Mouse (Mus musculus): Measurements from ENCODE around the gene Nrxn2. TPM values are rescaled to one million over a fixed set of nuclear protein-coding genes. Genes with fewer than 3 reads are reported as not detected.

Nrxn2 gene
- polyA plus RNA-seq, 1 experiment from 2014 or later: 1.3 TPM

DNA sequence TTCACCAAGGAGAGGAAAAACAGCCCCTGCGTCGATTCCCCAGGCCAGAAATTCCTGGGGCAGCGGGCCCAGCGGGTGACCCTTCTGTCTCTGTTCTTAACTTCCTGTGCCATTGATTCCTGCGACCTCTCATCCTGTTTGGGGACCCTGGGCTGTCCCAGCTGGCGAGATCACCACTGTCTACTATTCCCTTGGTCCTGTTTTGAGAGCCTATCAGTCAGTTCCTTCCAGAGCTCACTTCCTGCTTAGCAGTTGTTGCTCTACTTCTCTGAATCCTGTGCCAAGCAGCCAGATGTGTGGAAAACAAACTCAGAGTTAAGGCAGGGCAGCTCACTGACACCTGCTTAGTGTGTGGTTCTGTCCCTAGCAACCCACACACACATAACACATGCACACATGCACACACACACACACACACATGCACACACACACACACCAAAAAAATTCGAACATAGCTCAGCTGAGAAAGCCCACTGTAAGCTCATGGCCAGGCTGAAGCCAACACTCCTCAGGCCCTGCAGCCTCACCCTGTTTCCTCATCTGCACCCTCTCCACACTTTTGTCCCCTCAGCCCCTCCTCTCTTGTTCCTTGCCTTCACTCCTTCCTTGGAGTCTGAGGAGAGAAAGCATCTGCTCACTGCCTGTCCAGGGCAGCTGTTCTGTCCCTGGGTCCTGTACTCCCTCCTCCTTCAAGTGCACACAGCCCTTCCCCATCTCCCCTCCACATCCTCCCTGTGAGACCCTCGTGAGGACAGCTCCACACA is 135.5 kb downstream of the Nrxn2 start:
- Histone ChIP-seq H3K27ac (replicated peaks) (no peak overlapping the region), H3K4me2 (replicated peaks; ENCODE audit: low read depth) (no peak overlapping the region), H3K27me3 (ENCODE audit: control insufficient read depth, insufficient read depth, low read length) (no peaks in the 10 kb centered on the region), H3K36me3 (ENCODE audit: control insufficient read depth, insufficient read depth, low read length) (no peaks in the 10 kb centered on the region), H3K4me3 (ENCODE audit: low read depth, low read length) (no peak overlapping the region), H3K9me3 (ENCODE audit: control insufficient read depth, low read length) (no peaks in the 10 kb centered on the region), H3K4me1 (replicated peaks; ENCODE audit: control insufficient read depth, insufficient read depth) (no peaks in the 10 kb centered on the region), H3K9ac (ENCODE audit: low read length) (no peak overlapping the region)
- WGBS: 36% methylated on average over 8 of the region's 8 CpGs
- DNase-seq (ENCODE audit: low spot score): no peak
- ATAC-seq (ENCODE audit: low FRiP score, low TSS enrichment): no peak; the same call in 1 of the 2 replicates
- no peak for TF ChIP-seq CTCF (IDR thresholded peaks at IDR 0.05; ENCODE audit: low read depth)

DNA sequence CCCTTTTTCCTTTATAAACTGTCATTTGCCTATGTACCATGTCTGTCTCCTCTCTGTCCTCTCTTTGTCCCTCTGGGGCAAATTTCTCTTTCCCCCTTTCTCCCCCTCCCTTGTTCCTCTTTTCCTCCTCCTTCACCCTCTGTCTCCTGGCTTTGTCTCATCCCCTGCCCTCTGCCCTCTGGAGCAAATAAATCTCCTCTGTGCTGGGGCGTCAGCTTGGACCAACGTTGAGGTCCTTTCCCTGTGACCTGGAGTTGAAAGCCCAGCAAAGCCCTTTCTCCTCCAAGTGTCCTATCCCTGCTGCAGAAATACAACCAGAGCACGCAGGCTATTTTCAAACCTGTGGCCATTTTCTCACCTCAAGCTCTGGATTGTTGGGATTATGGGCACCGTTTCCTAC is 141.0 kb downstream of the Nrxn2 start:
- TF ChIP-seq EP300 (optimal IDR thresholded peaks at IDR 0.05): no peak
- TF ChIP-seq CTCF (IDR thresholded peaks at IDR 0.05; ENCODE audit: low read depth): no peak
- Histone ChIP-seq H3K9me3 (ENCODE audit: control insufficient read depth, low read length) (no peaks in the 10 kb centered on the region), H3K36me3 (ENCODE audit: control insufficient read depth, insufficient read depth, low read length) (no peaks in the 10 kb centered on the region), H3K9ac (ENCODE audit: low read length) (no peak overlapping the region), H3K4me3 (ENCODE audit: low read depth, low read length) (no peak overlapping the region), H3K4me2 (replicated peaks; ENCODE audit: low read depth) (no peak overlapping the region), H3K27me3 (ENCODE audit: control insufficient read depth, insufficient read depth, low read length) (no peaks in the 10 kb centered on the region), H3K27ac (replicated peaks) (no peak overlapping the region), H3K4me1 (replicated peaks; ENCODE audit: control insufficient read depth, insufficient read depth) (no peaks in the 10 kb centered on the region)
- WGBS: 61% methylated on average over 4 of the region's 4 CpGs
- ATAC-seq (ENCODE audit: low FRiP score, low TSS enrichment) (no peak), DNase-seq (ENCODE audit: low spot score) (no peak)

DNA sequence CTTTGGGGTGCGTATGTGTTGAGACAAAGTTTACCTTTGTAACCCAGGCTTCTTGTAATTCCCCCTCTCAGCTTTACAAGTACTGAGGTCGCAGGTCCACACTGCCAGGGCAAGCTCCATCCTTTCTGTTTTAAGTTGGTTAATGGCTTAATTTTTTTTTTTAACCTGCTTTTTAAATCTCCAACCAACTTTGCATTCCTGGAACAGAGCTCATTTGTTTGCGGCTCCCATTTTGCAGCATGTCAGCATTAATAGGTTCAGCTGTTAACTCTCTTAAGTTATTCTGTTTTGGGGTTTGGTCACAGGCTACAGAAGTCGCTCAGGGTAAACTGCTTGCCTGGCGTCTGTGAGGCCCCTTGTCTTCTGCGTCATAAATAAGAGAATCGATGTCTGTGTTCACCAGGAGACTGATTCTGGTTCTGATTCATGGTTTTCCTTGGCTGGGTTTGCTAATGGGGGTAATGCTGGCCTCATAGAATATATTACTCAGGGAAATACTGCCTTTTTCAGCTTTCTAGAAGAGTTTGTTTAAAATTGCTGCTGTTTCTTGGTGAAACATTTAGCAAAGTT is 141.8 kb downstream of the Nrxn2 start:
- H3K4me1 ChIP-seq (replicated peaks; ENCODE audit: control insufficient read depth, insufficient read depth): no peaks in the 10 kb centered on the region
- DNase-seq (ENCODE audit: low spot score): no peak
- H3K9me3 ChIP-seq (ENCODE audit: control insufficient read depth, low read length): no peaks in the 10 kb centered on the region
- no peaks in the 10 kb centered on the region for H3K27me3 ChIP-seq (ENCODE audit: control insufficient read depth, insufficient read depth, low read length)
- H3K4me3 ChIP-seq (ENCODE audit: low read depth, low read length): no peak overlapping the region
- H3K4me2 ChIP-seq (replicated peaks; ENCODE audit: low read depth): no peak overlapping the region
- no peak for TF ChIP-seq EP300 (optimal IDR thresholded peaks at IDR 0.05)
- no peak for TF ChIP-seq CTCF (IDR thresholded peaks at IDR 0.05; ENCODE audit: low read depth)
- no peak overlapping the region for H3K27ac ChIP-seq (replicated peaks)
- H3K9ac ChIP-seq (ENCODE audit: low read length): no peak overlapping the region
- H3K36me3 ChIP-seq (ENCODE audit: control insufficient read depth, insufficient read depth, low read length): no peaks in the 10 kb centered on the region
- 70% methylated on average over 7 of the region's 7 CpGs for WGBS
- no peak for ATAC-seq (ENCODE audit: low FRiP score, low TSS enrichment)

DNA sequence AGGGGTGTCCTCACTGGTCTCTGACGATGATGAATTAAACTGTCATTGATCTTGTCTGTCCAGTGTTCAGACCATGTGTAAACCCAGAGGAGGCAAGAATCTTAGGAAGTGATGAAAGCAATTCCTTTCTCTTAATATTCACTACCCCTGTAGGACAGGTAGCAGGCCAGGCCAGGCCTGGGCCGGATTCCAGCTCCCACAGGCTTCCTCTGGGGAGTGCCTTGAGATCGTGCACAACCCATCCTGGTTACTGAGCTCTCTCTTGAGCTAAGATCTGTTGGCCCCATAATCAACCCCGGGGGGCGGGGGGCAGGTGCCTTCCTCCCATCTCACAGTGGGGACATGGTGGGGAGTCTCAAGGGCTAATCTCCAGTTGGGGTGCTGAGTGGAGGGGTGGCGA is 146.6 kb downstream of the Nrxn2 start:
- H3K27ac ChIP-seq (replicated peaks): no peak overlapping the region
- H3K36me3 ChIP-seq (ENCODE audit: control insufficient read depth, insufficient read depth, low read length): no peaks in the 10 kb centered on the region
- no peak overlapping the region for H3K4me3 ChIP-seq (ENCODE audit: low read depth, low read length)
- H3K4me1 ChIP-seq (replicated peaks; ENCODE audit: control insufficient read depth, insufficient read depth): no peaks in the 10 kb centered on the region
- no peak overlapping the region for H3K4me2 ChIP-seq (replicated peaks; ENCODE audit: low read depth)
- DNase-seq (ENCODE audit: low spot score) (no peak), ATAC-seq (ENCODE audit: low FRiP score, low TSS enrichment) (no peak)
- H3K27me3 ChIP-seq (ENCODE audit: control insufficient read depth, insufficient read depth, low read length): no peaks in the 10 kb centered on the region
- no peak for TF ChIP-seq EP300 (optimal IDR thresholded peaks at IDR 0.05)
- no peak for TF ChIP-seq CTCF (IDR thresholded peaks at IDR 0.05; ENCODE audit: low read depth)
- WGBS: 82% methylated on average over 6 of the region's 6 CpGs
- no peak overlapping the region for H3K9ac ChIP-seq (ENCODE audit: low read length)
- no peaks in the 10 kb centered on the region for H3K9me3 ChIP-seq (ENCODE audit: control insufficient read depth, low read length)

DNA sequence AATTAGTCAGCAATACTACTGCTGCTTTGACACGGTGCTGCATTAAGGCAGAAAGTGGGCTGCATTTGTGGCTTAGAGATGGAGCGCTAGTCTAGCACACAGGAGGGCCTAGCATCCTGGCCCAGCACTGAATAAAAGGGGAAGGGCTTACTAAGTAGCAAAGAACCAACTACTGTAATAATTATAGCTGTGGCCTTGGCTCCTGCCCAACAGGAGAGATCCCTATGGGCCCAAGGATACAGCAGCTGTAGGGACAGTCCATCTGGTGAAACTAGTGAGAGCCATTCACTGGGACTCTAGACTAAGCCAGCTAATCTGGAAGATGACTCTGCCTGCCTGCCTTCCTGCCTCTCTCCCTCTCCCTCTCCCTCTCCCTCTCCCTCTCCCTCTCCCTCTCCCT is 147.9 kb downstream of the Nrxn2 start:
- no peaks in the 10 kb centered on the region for H3K9me3 ChIP-seq (ENCODE audit: control insufficient read depth, low read length)
- no peaks in the 10 kb centered on the region for H3K4me1 ChIP-seq (replicated peaks; ENCODE audit: control insufficient read depth, insufficient read depth)
- H3K27me3 ChIP-seq (ENCODE audit: control insufficient read depth, insufficient read depth, low read length): no peaks in the 10 kb centered on the region
- no peak overlapping the region for H3K4me2 ChIP-seq (replicated peaks; ENCODE audit: low read depth)
- no peak overlapping the region for H3K4me3 ChIP-seq (ENCODE audit: low read depth, low read length)
- no peak for ATAC-seq (ENCODE audit: low FRiP score, low TSS enrichment)
- WGBS: 86% methylated on average over 2 of the region's 2 CpGs
- H3K36me3 ChIP-seq (ENCODE audit: control insufficient read depth, insufficient read depth, low read length): no peaks in the 10 kb centered on the region
- DNase-seq (ENCODE audit: low spot score): no peak
- TF ChIP-seq EP300 (optimal IDR thresholded peaks at IDR 0.05): no peak
- TF ChIP-seq CTCF (IDR thresholded peaks at IDR 0.05; ENCODE audit: low read depth): no peak
- no peak overlapping the region for H3K9ac ChIP-seq (ENCODE audit: low read length)
- H3K27ac ChIP-seq (replicated peaks): no peak overlapping the region

DNA sequence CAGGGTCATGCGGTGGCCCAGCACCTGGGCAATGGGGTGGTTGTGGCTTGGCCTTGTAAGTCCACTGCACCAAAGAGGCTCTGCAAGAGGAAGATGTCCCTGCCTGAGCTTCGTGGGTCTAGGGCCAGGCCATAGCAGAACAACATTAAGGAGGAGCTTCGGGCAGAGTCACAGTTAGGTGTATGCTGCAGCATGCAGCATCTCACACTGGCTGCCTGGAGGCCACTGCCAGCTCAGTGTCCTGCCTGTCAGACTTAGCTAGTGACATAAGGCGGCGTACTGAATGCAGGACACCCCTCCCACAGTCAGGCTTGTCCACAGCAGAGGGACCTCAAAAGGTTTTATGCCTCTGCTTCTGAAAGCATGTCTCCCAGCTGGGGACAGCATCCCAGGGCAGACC is 150.5 kb downstream of the Nrxn2 start:
- no peak for ATAC-seq (ENCODE audit: low FRiP score, low TSS enrichment)
- WGBS: 79% methylated on average over 5 of the region's 5 CpGs

More for the DNA sequence above, 150.5 kb downstream of the Nrxn2 start:
- Histone ChIP-seq H3K36me3 (ENCODE audit: control insufficient read depth, insufficient read depth, low read length) (no peaks in the 10 kb centered on the region), H3K4me2 (replicated peaks; ENCODE audit: low read depth) (no peak overlapping the region), H3K4me3 (ENCODE audit: low read depth, low read length) (no peak overlapping the region), H3K9ac (ENCODE audit: low read length) (no peak overlapping the region), H3K4me1 (replicated peaks; ENCODE audit: control insufficient read depth, insufficient read depth) (no peaks in the 10 kb centered on the region), H3K9me3 (ENCODE audit: control insufficient read depth, low read length) (no peaks in the 10 kb centered on the region), H3K27me3 (ENCODE audit: control insufficient read depth, insufficient read depth, low read length) (no peaks in the 10 kb centered on the region), H3K27ac (replicated peaks) (no peak overlapping the region)
- no peak for TF ChIP-seq EP300 (optimal IDR thresholded peaks at IDR 0.05)
- TF ChIP-seq CTCF (IDR thresholded peaks at IDR 0.05; ENCODE audit: low read depth): no peak
- DNase-seq (ENCODE audit: low spot score): no peak
